Mouse (Mus musculus): ENCODE results near the gene Snip1.

Snip1 gene

DNA sequence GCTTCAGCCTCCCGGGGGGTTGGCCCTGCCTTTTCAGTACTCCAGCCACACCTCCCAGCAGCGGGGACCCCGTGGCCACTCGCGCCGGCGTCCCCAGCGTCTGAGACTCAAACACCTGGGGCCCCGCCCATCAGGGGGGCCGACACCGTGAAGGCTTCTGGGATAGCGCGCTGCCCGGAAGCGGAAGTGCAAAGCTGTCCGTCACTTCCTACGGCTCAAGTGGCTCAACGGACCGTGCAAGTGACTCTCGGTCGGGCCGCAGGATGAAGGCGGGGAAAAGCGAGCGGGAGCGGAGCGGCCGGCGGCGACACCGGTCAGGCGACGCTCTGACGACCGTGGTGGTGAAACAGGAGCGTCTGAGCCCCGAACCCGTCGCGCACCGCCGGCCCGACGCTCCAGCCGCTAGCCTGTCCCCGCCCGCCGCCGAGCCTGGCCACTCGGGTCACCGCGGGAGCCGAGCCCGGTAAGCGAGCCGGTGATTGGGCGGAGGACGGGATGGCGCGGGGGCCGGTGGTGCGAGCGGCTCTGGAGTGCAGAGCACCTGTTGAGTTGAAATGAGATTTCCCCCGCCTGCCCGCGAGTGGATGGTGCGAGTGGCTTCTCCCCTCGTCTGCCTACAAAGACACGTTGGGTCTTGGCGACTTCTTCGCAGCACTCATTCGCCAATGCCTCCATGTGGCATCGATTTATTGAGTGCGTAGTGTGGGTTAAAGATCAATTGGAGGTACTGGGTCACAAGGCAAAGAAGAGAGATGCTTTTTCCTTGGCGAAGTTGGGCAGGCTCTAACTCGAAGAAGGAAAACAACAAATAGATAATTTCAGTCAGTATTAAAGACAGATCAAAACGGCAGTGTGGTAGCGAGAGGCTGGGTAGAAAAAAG is at the start of gene Snip1:
Gene Snip1 (plus strand): TSS at position 183 of the 881 bp plus-strand sequence.
- DNase-seq, result peak; percentile 95

DNA sequence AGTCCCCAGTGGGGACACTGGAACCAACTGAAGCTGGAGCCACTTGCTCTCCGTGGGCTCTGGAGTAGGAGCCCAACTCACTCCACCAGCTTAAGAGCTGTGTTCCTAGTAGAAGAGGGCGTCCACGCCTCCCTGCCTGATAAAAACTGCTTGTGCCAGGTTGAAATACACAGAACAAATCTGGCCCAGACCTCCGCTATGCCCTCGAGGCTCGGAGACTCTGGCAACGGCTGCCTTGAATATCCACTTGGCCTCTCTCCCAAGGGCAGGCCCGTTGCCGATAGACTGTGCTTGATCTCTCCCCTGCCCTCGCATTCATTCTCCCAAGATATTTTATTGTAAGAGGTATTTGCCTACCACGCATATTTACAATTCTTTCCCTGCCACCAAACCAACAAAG is 49.0 kb upstream of the Snip1 start:
- no peak for DNase-seq

DNA sequence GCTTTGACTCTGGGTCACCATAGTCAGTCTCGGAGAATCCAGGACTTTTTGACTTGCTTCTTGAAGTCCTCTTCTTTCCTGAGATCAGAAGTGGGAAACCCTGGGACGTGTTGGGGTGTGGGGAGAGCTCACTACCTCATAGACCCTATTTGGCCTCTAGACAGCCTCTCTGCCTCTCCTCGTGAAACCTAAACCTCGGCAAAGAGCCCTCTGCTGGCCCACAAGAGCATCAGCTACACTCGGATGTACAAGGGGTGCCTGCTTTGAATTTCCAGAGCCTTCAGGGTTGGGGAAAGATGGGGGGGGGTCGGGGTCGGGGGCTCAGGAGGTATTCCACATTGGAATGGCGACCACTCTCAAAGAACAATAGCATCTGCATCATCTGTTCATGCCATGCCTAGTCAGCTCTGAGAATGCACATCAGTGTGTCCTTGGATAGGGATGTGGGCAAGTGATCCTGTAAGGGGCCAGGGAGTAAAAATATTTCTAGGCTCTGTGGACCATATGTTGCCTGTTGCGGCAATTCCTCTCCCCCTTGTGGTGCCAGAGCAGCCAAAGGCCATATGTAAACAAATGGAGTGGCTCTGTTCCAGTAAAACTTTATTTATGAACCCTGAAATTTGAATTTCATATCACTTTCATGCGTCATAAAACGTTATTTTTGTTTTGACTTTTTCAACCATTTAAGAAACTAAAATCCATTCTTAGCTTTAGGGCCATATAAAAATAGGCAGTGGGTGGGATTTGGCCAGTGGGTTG is 45.5 kb upstream of the Snip1 start:
- DNase-seq, result no peak

DNA sequence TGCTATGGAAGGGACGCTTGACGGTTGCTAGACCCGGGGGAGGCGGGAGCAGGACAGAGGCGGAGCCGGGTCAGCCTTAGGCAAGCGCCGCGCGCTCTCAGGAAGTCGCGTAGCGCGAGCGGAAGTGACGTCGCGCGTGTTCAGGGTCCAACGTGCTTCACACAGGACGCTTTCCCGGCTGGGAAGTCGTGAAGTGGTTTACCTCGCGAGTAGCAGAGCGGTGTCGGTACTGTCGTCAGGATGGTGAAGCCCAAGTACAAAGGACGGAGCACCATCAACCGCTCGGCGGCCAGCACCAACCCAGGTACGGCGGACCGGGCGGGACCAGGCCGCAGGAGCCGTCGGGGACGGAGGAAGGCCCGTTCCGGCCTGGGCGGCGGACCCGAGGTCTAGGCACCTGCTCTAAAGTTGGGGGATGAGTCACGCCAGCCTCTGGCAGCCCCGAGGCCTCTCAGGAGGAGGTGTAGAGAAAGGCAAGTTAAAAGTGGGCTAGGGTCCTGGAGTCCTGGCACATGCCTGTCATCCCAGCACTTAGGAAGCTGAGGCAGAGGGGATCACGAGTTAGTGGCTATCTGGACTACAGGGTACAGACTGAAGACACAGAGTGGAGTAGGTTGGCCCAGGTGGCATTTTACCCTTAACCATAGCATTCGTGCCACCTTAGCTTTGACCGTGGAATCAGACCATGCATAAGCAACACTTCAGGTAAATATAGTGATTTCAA is 36.4 kb upstream of the Snip1 start:
- DNase-seq, result peak; percentile 92

DNA sequence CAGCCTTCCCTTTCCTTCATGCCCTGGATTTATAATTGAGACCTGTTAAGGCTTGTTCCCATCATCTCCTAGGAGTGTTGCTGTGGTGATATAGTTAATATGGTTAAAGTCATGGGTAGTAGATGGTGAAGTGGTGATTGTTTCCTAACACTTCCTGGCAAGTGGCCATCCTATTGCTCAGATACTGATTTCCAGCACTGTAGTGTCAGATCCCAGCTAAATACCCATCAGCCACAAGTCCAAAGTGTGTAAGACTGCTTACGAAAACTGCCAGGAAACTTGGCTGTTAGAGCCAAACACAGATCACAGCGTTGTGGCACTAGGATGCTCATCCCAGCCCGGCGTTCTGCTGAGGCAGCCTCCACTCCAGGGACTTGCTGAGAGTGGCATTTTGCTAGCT is 32.1 kb upstream of the Snip1 start:
- DNase-seq, result no peak

DNA sequence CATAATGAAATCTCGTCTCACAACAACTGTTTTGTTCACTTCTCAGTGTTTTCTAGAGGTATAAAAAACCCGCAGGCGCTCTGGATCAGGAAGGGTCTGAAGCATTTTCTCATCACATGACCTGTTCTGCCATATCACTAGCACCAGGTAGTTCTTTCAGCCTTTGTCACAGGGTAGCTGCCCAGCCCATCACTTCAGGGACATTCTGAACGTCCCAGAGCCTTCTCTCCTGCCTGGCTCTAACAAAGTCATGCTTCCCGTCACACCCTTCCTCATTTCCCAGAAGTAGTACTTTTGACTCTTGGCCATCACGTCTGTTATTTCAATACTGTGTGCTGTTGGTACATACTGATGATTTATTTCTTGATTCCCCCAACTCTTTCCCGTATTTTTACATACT is 22.0 kb upstream of the Snip1 start:
- no peak for DNase-seq

DNA sequence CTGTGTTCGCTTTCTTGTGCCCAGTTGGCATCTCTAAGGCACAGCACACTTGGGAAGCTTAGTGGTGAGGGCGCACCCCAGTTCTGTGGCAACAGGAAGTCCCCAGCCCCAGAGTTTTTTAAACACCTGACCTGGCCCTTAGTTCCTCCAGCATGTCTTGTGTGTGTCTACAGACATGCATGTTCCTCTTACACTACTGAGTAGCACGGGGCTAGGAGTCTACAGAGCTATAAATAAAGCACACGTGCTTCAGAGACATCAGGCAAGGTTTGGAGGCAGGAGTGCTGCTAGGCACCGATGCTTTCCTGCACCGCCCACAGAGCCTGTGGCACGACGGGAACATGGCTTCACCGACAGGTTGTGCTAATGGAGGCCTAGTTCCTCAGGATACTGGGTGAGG is 11.1 kb upstream of the Snip1 start:
- DNase-seq, result no peak

DNA sequence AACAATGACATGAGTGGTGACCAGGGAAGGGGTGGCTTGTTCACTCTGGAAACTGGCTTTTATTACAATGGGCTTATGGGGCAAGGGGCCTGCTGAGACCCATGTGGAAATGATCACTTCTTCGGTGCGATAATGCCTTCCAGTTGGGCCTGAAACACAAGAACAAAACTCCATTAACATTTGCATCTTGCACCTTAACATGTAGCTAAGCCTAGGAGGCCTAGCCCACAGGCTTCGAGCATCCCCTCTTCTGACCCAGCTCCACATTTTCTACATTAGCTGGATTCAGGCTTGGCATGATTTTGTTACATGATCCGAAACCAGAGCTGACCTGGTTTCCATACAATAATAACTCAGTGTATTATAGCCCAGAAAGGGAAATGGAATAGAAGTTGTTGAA is 10.0 kb upstream of the Snip1 start:
- DNase-seq, result no peak

DNA sequence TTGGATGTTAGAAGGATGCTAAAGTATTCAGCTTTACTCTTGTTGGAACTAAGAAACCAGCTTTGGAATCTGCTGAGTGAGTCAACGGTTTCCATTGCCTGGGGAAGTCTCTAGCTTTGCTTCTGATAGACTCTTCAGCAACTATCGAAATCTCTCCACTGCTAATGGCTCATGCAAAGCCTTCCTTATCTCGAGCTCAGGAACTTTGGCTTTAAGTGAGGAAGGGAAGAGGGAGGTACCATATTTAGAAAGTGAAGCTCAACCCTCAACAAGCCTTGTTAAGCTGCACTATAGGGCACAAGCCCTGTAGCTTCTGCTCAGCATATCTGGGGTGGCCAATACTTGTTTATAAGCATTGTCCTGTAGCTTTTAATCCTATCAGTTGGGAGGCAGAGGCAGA is 9.2 kb upstream of the Snip1 start:
- no peak for DNase-seq

DNA sequence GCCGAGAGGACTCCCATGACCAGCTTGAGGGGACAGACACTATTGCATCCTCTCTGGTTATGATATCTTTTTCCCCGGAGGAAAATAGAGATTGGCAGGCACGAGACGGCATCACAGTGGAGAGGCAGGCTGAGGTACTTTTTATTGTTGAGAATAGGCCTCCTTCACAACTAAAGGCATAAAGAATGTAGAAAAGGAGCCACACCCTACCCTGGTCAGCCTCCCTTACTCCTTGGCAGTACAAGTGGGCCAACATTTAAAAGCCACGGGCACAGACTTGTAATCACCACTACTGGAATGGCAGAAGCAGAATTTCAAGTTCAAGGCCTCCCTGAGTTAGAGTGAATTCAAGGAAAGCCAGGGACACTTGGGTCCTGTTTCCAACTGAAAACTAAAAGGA is 8.4 kb upstream of the Snip1 start:
- DNase-seq, result no peak

DNA sequence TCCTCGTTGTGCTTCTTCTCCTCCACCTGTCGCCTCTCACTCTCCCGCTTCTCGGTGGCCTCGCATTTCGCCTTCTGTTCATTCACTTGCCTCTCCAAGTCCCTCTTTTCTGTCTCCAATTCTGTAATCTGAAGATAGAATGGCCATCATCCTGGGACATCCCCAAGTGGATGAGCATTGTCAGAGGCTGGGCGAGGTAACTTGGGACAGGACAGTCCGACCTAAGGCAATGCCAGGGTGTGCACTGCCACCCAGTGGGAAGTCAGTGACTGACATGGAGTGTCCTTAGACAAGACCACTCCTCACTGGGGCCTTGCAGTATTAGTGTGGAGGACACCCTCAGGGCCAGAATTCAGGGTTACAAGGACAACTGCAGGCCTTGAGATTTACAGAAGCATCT is 7.4 kb upstream of the Snip1 start:
- DNase-seq, result peak; percentile 42

DNA sequence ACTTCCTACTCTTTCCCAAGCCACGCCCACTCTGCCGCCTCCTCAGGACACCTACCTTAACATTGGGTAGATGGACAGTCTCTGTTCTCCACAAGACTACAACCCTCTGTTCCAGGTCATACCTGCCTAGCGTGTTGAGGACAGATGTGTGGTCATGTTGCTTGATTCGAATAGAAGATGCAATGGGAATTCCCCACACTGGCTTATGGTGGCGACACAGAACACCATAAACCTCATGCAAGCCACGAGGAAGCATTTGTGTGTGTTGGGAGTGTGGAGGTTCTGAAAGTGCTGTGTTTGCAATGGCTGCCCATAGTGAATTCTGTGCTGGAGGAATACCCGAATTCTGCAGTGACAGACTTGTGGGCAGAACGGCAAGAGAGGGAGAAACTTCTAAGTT is 2.6 kb upstream of the Snip1 start:
- no peak for DNase-seq

DNA sequence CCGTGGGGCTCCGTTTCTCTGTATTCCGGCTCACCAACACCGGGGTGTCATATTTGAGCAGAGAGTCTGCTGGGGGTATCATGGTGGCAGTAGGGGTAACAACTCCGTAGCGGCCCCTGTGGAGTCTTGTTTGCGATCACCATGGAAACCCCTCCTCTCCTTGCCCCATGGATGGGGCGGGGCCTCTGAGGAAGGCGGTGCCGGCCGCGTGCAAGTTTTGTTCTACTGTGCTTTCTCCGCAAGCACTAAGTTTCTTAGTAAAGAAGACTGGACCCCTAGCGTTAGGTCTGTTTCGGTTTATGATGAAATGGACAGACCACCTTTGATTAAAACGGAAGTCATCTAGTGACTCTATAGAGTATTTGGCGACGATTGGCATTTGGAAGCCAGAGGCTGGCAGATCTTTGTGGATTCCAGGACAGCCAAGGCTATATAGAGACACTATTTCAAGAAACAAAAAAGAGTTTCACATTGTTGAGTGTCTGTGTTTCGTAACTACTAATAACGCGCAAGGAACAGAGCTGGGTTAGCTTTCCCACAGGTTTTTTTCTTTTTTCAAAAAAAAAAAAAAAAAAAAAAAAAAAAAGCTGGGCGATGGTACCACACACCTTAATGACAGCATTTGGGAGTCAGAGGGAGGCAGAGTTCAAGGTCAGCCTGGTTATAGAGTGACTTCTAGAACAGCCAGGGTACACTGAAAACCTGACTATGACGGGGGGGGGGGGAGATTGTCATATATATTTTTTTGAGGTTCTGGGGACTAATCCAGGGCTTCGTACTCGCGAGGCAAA is 760 bp upstream of the Snip1 start, which contains the start of gene Dnali1:
Gene Dnali1 (minus strand): TSS at position 187 of the 791 bp plus-strand sequence.
- peak; percentile 8 for DNase-seq

DNA sequence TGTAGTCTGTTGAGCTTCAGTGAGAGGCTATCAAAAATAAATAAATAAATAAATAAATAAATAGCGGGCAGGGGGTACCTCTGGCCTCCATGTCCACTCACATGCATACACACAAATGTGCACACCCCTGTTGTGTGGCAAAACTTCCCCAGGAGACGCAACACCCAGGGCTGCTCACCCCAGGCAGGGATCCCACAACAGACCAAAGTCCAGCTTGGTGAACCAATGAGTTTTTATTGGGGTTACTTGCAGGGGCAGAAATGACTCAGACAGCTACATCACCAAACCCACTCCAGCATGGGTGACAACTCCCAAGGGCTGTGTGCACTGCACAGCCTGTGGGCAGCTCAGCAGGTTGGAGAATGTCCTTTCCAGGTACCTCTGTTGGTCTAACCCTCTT is 11.2 kb downstream of the Snip1 start:
- no peak for DNase-seq

DNA sequence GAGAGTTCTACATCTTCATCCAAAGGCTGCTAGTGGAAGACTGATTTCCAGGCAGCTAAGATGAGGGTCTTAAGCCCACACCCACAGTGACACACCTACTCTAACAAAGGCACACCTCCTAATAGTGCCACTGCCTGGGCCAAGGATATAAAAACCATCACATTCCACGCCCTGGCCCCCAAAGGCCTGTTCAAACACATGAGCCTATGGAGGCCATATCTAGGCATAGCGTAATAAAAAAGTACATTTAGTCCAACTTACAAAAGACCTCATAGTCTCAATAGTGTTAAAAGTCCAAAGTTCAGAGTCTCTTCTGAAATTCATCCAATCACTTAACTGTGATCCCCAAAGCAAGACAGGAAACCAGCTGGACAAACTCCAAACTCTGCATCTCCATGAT is 12.2 kb downstream of the Snip1 start:
- DNase-seq, result no peak

DNA sequence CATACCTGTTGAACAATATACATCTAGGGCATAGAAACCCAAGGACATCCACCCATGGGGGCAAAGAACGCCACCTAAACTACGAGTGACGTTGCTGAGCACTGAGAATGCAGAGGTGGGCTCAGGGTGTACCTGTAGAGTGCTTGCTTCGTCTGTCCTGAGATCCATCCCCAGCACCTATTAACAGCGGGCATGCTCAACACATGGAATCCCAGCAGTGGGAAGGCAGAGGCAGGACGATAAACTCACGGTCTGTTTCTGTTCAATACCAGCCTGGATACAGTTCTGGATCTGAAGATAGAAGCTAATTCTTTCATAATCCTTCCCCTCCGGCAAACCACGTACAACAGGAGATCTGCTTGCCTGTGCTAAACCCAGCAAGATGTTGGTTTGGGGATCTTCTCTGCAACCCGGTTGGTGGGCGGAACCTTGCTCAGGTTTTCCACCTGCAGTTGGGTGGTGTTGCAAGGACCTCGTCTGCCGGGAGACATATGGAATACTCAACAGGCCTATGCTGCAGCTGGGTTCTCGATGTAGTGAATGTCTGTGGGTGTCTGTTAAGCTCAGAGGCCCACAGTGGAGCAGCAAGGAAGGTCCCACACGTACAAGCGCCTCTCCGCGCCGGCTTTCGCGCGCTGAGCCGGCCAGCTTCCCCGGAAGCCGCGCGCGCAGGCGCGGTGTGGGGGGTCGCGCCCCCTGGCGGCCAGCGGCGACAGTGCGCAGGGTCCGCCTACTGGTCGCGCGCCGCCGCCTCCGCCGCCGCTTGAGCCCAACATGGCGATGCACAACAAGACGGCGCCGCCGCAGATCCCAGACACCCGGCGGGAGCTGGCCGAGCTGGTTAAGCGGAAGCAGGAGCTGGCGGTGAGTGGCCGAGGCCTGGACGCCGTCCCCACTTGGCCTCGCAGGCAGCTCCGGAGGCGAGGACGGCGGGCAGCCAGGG is 18.2 kb downstream of the Snip1 start, which contains the start of gene Meaf6:
Gene Meaf6 (plus strand): TSS at position 732 of the 943 bp plus-strand sequence.
- peak; percentile 95 for DNase-seq

DNA sequence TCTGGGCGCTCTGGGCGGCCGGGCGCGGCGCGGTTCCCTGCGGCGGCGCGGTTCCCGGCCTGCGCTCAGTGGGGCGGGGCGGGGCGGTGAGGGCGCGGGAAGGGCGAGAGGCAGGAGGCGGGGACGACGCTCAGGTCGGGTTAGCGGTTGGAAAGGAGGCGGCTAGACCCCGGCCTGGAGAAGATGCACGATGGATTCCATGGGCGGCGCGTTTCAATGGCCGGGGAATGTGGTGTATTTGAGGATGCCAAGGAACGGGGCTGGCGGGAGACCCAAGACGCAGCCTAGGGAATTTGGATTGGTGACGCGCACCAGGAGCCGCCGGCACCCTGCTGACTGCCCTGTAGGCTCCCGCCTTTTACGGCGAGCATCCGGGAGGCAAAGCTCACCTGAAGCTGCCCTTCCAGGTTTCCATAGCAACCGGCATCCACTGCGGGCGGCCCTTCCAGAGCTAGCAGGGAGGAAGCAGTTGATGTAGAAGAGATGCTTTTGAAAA is 18.9 kb downstream of the Snip1 start:
- DNase-seq, result peak; percentile 78

DNA sequence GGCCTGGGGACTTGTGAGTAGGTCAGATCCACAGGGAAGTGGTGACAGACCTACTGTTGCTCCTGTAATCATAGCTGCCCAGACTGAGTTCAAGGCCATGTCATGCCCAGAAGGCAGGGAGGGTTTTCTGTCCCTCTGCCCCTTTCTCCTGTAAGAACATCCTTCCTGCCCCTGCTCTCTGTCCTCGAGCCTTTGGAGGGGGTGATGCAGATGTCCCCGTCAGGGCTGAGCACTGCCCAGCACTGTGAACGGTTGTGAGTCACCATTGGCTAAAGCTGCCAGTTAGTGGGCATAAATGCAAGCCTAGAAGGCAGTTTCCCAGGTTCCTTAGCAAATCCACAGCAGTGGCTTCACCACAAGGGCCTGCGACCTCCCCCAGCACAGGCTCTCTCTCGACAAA is 26.6 kb downstream of the Snip1 start:
- no peak for DNase-seq

DNA sequence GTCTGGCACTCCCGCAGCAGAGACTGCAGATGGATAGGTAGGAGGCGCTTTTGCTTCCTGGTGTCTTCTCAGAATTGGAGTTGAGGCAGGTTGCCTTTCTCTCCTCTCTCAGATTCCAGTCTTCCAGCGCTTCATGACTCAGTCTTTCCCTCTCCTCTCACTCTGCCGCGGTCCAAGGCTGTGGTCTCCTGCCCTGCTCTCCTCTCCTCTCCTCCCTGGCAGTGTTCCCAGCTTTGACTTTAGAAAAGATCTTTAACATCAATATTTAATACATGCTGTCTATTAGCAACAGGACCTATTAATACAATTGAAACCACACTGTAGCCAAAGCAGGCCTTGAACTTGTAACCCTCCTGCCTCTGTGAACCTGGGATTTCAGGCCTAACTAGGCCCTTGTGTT is 29.6 kb downstream of the Snip1 start:
- no peak for DNase-seq

DNA sequence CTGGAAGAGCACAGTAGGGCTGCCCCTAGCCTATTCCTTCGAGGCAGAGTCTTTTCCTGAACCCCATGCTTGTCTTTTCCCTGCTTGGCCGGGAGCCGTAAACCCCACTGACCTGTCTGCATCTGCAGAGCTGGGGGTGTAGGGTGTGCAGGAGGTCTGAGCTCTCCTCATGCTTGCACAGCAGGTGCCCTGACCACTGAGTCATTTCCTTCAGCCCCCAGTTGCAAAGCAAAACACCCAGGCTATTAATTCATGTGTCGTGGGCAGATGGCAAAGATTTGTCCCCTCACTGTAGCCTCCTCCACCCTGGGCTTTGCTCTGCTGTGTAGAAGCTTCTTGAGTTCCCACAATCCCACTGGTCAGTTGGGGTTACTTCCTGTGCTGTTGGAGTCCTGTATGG is 30.9 kb downstream of the Snip1 start:
- no peak for DNase-seq

DNA sequence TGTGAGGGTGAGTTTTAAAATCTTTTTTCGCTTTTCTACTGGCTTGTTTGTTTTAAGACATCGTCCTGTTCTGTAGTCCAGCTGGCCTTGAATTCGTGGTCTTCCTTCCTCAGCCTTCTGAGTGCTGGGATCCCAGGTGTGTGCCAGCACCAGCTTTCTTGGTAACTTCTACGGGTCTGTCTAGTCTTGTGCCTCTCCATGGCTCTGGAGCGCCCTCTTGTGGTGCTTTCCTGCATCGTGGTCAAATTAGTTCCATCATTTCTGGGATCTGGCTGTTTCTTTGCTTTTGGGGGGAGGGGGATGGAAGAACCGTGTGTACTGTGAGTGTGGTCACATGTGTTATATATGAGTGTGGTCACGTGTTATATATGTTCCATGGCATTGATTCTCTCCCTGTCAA is 33.0 kb downstream of the Snip1 start:
- peak; percentile 70 for DNase-seq
